Mouse (Mus musculus): ENCODE results near the gene 0610010K14Rik. TPM values are rescaled to one million over a fixed set of nuclear protein-coding genes. Genes with fewer than 3 reads are reported as not detected.

Gene 0610010K14Rik
- polyA plus RNA-seq, 1 experiment from 2014 or later: 211 TPM

DNA sequence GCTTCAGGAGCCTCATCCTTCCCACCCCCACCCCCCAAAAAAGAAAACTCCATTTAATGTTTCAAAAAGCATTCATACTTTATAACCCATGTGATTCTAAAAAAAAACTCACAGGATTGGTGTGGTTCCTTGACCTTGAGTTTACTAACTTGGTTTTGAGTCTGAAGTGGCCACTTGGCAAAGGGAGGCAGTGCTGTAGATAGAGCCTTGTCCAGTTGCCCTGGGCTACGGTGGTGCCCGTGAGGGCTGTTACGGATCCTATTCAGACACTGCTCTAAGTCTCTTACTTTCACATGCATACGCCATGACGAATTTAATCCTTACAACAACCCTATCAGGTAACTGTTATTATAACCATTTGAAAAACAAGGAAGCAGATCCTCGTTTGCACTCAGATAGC lies 25.7 kb downstream of the 0610010K14Rik start:
- DNase-seq (ENCODE audit: low spot score) (no peak), ATAC-seq (replicated peaks; ENCODE audit: insufficient number of reproducible peaks, low FRiP score, low TSS enrichment, low read depth) (no peak)
- WGBS: 82% methylated on average over 6 of the region's 6 CpGs
- H3K4me3 ChIP-seq (ENCODE audit: low read depth, low read length): no peak overlapping the region
- no peaks in the 10 kb centered on the region for H3K36me3 ChIP-seq (replicated peaks; ENCODE audit: control insufficient read depth, insufficient read depth, low read depth, low read length)
- H3K9me3 ChIP-seq (replicated peaks; ENCODE audit: control insufficient read depth, low read length): no peaks in the 10 kb centered on the region
- H3K4me2 ChIP-seq (ENCODE audit: low read depth, low read length): no peak overlapping the region
- peaks cover 10% of the 10 kb centered on the region for H3K4me1 ChIP-seq (ENCODE audit: control insufficient read depth, insufficient read depth, low read length)
- H3K27ac ChIP-seq (replicated peaks; ENCODE audit: low read depth, low read length): no peak overlapping the region
- H3K9ac ChIP-seq (replicated peaks; ENCODE audit: low read length): no peak overlapping the region
- peaks cover 37% of the 10 kb centered on the region for H3K27me3 ChIP-seq (ENCODE audit: control insufficient read depth, insufficient read depth, low read length)

DNA sequence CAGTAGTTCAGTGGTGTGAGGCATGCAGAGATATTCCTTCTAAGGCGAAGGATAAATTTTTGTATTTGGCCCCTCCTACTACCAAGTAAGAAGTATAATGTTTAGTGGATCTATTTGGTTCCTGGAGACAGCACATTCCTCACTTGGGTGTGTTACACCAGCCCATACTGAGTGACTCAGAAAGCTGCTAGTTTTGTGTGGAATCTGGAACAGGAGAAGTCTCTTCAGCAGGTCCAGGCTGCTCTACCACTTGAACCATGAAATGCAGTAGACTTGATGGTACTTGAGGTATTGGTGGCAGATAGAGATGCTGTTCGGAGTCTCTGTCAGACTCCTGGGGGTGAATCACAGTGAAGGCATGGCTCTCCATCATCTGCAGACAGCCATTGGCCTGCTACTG lies 27.0 kb downstream of the 0610010K14Rik start:
- Histone ChIP-seq H3K27me3 (ENCODE audit: control insufficient read depth, insufficient read depth, low read length) (peaks cover 24% of the 10 kb centered on the region), H3K4me2 (ENCODE audit: low read depth, low read length) (no peak overlapping the region), H3K9me3 (replicated peaks; ENCODE audit: control insufficient read depth, low read length) (no peaks in the 10 kb centered on the region), H3K4me1 (ENCODE audit: control insufficient read depth, insufficient read depth, low read length) (peaks cover 10% of the 10 kb centered on the region), H3K9ac (replicated peaks; ENCODE audit: low read length) (no peak overlapping the region), H3K4me3 (ENCODE audit: low read depth, low read length) (no peak overlapping the region), H3K36me3 (replicated peaks; ENCODE audit: control insufficient read depth, insufficient read depth, low read depth, low read length) (no peaks in the 10 kb centered on the region), H3K27ac (replicated peaks; ENCODE audit: low read depth, low read length) (no peak overlapping the region)
- WGBS: 94% methylated on average over 2 of the region's 2 CpGs
- ATAC-seq (replicated peaks; ENCODE audit: insufficient number of reproducible peaks, low FRiP score, low TSS enrichment, low read depth): no peak
- no peak for DNase-seq (ENCODE audit: low spot score)

DNA sequence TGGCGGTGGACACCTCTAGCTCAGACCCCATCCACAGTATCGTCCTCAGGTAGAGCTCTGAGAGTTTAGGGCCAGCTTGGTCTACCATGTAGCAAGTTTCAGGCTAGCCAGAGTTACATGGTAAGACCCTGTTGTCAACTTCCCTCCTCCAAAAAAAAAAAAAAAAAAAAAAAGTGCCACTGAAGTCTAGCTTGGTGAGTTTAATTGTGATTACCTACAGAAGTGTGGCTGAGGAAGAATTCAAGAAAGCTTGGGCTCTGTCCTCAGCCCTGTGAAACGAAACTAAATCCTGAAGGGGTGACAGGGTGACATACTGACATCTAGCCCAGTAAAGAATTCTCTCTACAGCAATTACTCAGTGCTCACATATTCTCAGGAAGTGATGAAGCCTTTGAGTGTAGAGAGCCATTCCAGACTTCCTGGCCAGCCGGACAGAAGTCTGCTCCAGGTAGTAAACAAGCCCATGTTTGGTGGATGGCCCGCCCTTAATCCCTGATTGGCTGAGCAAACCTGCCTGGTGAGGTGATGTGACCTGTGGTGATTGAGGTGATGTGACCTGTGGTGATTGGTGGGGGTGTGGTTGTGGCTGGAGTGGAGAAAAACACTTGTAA lies 28.8 kb downstream of the 0610010K14Rik start:
- WGBS: 80% methylated on average over 5 of the region's 5 CpGs
- no peaks in the 10 kb centered on the region for H3K9me3 ChIP-seq (replicated peaks; ENCODE audit: control insufficient read depth, low read length)

DNA sequence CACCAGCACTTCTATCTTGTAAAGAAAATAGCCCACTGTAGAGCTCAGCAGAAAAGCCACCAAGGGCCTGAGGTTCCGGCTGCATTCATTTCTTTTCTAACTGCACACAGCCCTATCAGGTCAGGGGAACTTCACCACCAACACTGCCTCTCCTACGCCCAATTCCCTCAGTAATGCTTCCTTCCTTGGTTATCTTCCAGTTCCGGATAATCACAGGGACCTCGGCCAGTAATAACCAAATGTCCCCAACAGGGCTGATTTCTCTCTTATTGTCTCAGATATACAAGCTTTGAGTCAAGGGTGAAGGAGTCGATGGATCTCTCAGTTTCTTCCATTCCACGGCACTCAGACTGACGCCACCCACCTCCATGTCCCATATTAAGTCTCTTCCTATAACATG lies 30.4 kb downstream of the 0610010K14Rik start:
- no peak overlapping the region for H3K27ac ChIP-seq (replicated peaks; ENCODE audit: low read depth, low read length)
- H3K4me2 ChIP-seq (ENCODE audit: low read depth, low read length): no peak overlapping the region
- DNase-seq (ENCODE audit: low spot score) (no peak), ATAC-seq (replicated peaks; ENCODE audit: insufficient number of reproducible peaks, low FRiP score, low TSS enrichment, low read depth) (no peak)
- 0 out of 2 replicates have a peak, but pooled peaks cover 2% of the 10 kb centered on the region for H3K27me3 ChIP-seq (ENCODE audit: control insufficient read depth, insufficient read depth, low read length)
- H3K9me3 ChIP-seq (replicated peaks; ENCODE audit: control insufficient read depth, low read length): no peaks in the 10 kb centered on the region
- H3K36me3 ChIP-seq (replicated peaks; ENCODE audit: control insufficient read depth, insufficient read depth, low read depth, low read length): no peaks in the 10 kb centered on the region
- no peaks in the 10 kb centered on the region for H3K4me1 ChIP-seq (ENCODE audit: control insufficient read depth, insufficient read depth, low read length)
- H3K9ac ChIP-seq (replicated peaks; ENCODE audit: low read length): no peak overlapping the region
- H3K4me3 ChIP-seq (ENCODE audit: low read depth, low read length): no peak overlapping the region
- WGBS: 81% methylated on average over 7 of the region's 7 CpGs

More for the DNA sequence above, 28.8 kb downstream of the 0610010K14Rik start:
- Histone ChIP-seq H3K27me3 (ENCODE audit: control insufficient read depth, insufficient read depth, low read length) (peaks cover 6% of the 10 kb centered on the region), H3K4me3 (ENCODE audit: low read depth, low read length) (no peak overlapping the region), H3K4me2 (ENCODE audit: low read depth, low read length) (no peak overlapping the region), H3K4me1 (ENCODE audit: control insufficient read depth, insufficient read depth, low read length) (peaks cover 3% of the 10 kb centered on the region), H3K27ac (replicated peaks; ENCODE audit: low read depth, low read length) (no peak overlapping the region), H3K36me3 (replicated peaks; ENCODE audit: control insufficient read depth, insufficient read depth, low read depth, low read length) (no peaks in the 10 kb centered on the region), H3K9ac (replicated peaks; ENCODE audit: low read length) (no peak overlapping the region)
- DNase-seq (ENCODE audit: low spot score) (no peak), ATAC-seq (replicated peaks; ENCODE audit: insufficient number of reproducible peaks, low FRiP score, low TSS enrichment, low read depth) (no peak)

DNA sequence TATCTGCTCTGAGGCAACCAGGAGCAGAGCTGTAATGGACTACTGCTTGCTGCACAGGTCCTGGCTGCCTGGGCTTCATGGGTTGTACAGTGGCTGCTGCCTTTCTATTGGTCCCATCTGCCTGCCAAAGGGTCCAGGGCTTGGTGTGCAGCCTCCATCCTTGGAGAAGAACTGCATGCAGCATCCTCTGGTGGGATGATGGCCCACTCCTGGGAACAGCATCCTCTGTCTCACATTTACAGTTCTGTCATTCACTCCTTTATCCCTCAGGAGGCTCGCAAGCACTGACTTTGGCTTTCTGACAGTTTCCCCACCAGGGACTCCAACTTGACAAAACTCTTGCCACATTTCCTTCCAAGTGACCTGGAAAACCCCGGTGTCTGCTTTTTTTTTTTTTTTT lies 30.9 kb downstream of the 0610010K14Rik start:
- DNase-seq (ENCODE audit: low spot score): no peak
- Histone ChIP-seq H3K27me3 (ENCODE audit: control insufficient read depth, insufficient read depth, low read length) (no peaks in the 10 kb centered on the region), H3K9ac (replicated peaks; ENCODE audit: low read length) (no peak overlapping the region), H3K36me3 (replicated peaks; ENCODE audit: control insufficient read depth, insufficient read depth, low read depth, low read length) (no peaks in the 10 kb centered on the region), H3K27ac (replicated peaks; ENCODE audit: low read depth, low read length) (no peak overlapping the region), H3K4me2 (ENCODE audit: low read depth, low read length) (no peak overlapping the region), H3K4me1 (ENCODE audit: control insufficient read depth, insufficient read depth, low read length) (no peaks in the 10 kb centered on the region), H3K4me3 (ENCODE audit: low read depth, low read length) (no peak overlapping the region), H3K9me3 (replicated peaks; ENCODE audit: control insufficient read depth, low read length) (no peaks in the 10 kb centered on the region)
- no peak for ATAC-seq (replicated peaks; ENCODE audit: insufficient number of reproducible peaks, low FRiP score, low TSS enrichment, low read depth)
- 87% methylated on average over 2 of the region's 2 CpGs for WGBS

DNA sequence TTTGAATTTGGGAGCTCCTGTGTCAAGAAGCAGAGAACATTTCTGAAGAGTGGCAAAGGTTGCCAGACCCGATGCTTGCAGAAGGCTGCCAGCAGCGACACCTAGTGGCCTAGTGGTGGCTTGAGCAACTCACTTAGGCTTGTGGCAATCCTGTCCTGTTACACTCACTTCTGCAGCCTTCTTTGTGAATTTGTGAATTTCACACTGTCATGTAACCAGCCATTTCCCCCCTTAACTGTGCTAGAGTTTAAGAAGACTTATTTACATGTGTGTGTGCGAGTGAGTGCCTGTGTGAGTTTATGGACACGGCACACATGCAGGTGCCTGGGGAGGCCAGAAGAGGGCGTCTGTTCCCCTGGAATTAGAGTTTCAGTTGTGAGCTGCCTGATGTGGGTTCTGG lies 36.0 kb downstream of the 0610010K14Rik start:
- no peaks in the 10 kb centered on the region; the same call in 1 of the 2 replicates for H3K4me1 ChIP-seq (ENCODE audit: control insufficient read depth, insufficient read depth, low read length)
- WGBS: 36% methylated on average over 5 of the region's 5 CpGs
- ATAC-seq (replicated peaks; ENCODE audit: insufficient number of reproducible peaks, low FRiP score, low TSS enrichment, low read depth) (no peak), DNase-seq (ENCODE audit: low spot score) (peak; percentile 92)
- H3K27ac ChIP-seq (replicated peaks; ENCODE audit: low read depth, low read length): no peak overlapping the region
- no peaks in the 10 kb centered on the region for H3K36me3 ChIP-seq (replicated peaks; ENCODE audit: control insufficient read depth, insufficient read depth, low read depth, low read length)
- H3K4me3 ChIP-seq (ENCODE audit: low read depth, low read length): no peak overlapping the region
- H3K9me3 ChIP-seq (replicated peaks; ENCODE audit: control insufficient read depth, low read length): no peaks in the 10 kb centered on the region
- H3K4me2 ChIP-seq (ENCODE audit: low read depth, low read length): no peak overlapping the region
- H3K9ac ChIP-seq (replicated peaks; ENCODE audit: low read length): no peak overlapping the region
- no peaks in the 10 kb centered on the region for H3K27me3 ChIP-seq (ENCODE audit: control insufficient read depth, insufficient read depth, low read length)

DNA sequence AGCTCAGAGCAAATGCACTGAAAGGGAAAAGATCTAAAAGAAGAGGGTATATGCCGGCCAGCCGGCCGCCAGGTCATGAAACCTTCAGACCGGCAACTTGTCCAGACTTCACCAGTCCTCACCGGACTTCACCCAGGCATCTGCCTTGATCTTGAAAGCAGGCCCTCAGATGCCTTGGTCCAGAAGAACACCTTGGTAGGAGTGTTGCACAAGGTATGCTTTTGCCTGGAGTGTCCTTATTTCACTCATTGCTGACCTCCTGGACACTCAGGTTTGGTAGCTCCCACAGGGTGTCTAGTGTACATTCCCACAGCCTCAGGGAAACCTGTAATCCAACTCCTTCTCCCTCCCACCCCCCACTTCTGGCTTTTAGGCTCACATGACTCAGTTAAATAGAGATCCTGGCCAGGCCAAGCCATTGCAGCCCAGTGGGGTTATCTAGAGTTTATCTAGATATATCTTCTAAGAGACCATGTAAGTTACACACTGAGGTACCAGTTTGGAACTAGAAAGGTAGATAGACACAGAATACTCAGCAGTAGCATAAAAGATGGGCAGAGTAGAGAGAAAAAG lies 37.6 kb downstream of the 0610010K14Rik start:
- no peaks in the 10 kb centered on the region for H3K36me3 ChIP-seq (replicated peaks; ENCODE audit: control insufficient read depth, insufficient read depth, low read depth, low read length)
- H3K27me3 ChIP-seq (ENCODE audit: control insufficient read depth, insufficient read depth, low read length): no peaks in the 10 kb centered on the region
- H3K4me1 ChIP-seq (ENCODE audit: control insufficient read depth, insufficient read depth, low read length): no peaks in the 10 kb centered on the region; the same call in 1 of the 2 replicates
- H3K9me3 ChIP-seq (replicated peaks; ENCODE audit: control insufficient read depth, low read length): no peaks in the 10 kb centered on the region
- 73% methylated on average over 5 of the region's 5 CpGs for WGBS
- ATAC-seq (replicated peaks; ENCODE audit: insufficient number of reproducible peaks, low FRiP score, low TSS enrichment, low read depth) (no peak), DNase-seq (ENCODE audit: low spot score) (no peak)
- no peak overlapping the region for H3K4me2 ChIP-seq (ENCODE audit: low read depth, low read length)
- no peak overlapping the region for H3K4me3 ChIP-seq (ENCODE audit: low read depth, low read length)
- no peak overlapping the region for H3K27ac ChIP-seq (replicated peaks; ENCODE audit: low read depth, low read length)
- H3K9ac ChIP-seq (replicated peaks; ENCODE audit: low read length): no peak overlapping the region

DNA sequence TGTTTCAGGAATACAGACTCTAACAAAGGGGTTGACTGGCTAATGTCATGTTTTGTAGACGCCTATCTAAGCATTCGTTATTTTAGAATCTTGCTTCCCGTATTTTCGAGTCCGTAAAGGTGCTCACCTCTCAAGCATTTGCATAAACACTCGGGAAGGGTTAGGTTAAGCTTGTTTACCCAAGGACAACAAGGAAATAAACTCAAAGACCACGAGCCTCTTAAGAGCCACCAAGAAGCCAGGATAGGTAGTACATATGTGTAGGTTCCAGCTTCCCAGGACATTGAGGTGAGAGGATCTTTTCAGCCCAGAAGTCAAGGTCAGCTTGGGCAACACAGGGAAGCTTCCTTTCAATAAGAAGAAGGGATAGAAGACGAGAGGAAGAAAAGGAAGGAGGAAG lies 38.6 kb downstream of the 0610010K14Rik start:
- no peak for DNase-seq (ENCODE audit: low spot score)
- Histone ChIP-seq H3K9ac (replicated peaks; ENCODE audit: low read length) (no peak overlapping the region), H3K4me1 (ENCODE audit: control insufficient read depth, insufficient read depth, low read length) (no peaks in the 10 kb centered on the region; the same call in 1 of the 2 replicates), H3K27ac (replicated peaks; ENCODE audit: low read depth, low read length) (no peak overlapping the region), H3K9me3 (replicated peaks; ENCODE audit: control insufficient read depth, low read length) (no peaks in the 10 kb centered on the region), H3K4me3 (ENCODE audit: low read depth, low read length) (no peak overlapping the region), H3K36me3 (replicated peaks; ENCODE audit: control insufficient read depth, insufficient read depth, low read depth, low read length) (no peaks in the 10 kb centered on the region), H3K27me3 (ENCODE audit: control insufficient read depth, insufficient read depth, low read length) (no peaks in the 10 kb centered on the region), H3K4me2 (ENCODE audit: low read depth, low read length) (no peak overlapping the region)
- ATAC-seq (replicated peaks; ENCODE audit: insufficient number of reproducible peaks, low FRiP score, low TSS enrichment, low read depth): no peak
- 84% methylated on average over 8 of the region's 8 CpGs for WGBS

Data from embryonic facial prominence, embryonic 11.5 days (tissue).